Mouse (Mus musculus) kidney, embryonic 16.5 days (tissue): Measurements from ENCODE around the gene Gm20388. TPM values are rescaled to one million over a fixed set of nuclear protein-coding genes. Genes with fewer than 3 reads are reported as not detected.

Experiments
- ATAC-seq: fragments of 200-750 bp; cut with Nextera tagmentation; 2 replicates; pipeline ENCODE4 v1.8.0; 2017; ENCODE audit warnings: moderate TSS enrichment; ENCODE audit not compliant: low FRiP score, low TSS enrichment
- H3K27ac ChIP-seq: fragments of 300-500 bp; sonication (generic); 2 replicates; pipeline ENCODE4 v1.5.1; 2014; ENCODE audit warnings: low read length
- H3K27me3 ChIP-seq: fragments of 300-500 bp; sonication (generic); 2 replicates; pipeline ENCODE4 v1.6.1; 2014; ENCODE audit warnings: low read length, control low read depth, mixed read lengths; ENCODE audit not compliant: insufficient read depth
- H3K36me3 ChIP-seq: fragments of 300-500 bp; sonication (generic); 2 replicates; pipeline ENCODE4 v1.6.1; 2014; ENCODE audit warnings: low read length, control low read depth, mixed read lengths; ENCODE audit not compliant: insufficient read depth
- H3K4me1 ChIP-seq: fragments of 300-500 bp; sonication (generic); 2 replicates; pipeline ENCODE4 v1.6.1; 2014; ENCODE audit warnings: low read length, control low read depth, mixed read lengths; ENCODE audit not compliant: insufficient read depth
- H3K4me2 ChIP-seq: fragments of 300-500 bp; sonication (generic); replicated peaks from 2 replicates; pipeline ENCODE4 v1.6.1; 2014; ENCODE audit warnings: low read depth, low read length
- H3K4me3 ChIP-seq: fragments of 300-500 bp; sonication (generic); 2 replicates; pipeline ENCODE4 v1.5.1; 2014; ENCODE audit warnings: mild to moderate bottlenecking, low read length
- H3K9ac ChIP-seq: fragments of 300-500 bp; sonication (generic); replicated peaks from 2 replicates; pipeline ENCODE4 v1.6.1; 2014; ENCODE audit warnings: low read length
- H3K9me3 ChIP-seq: fragments of 300-500 bp; sonication (generic); 2 replicates; pipeline ENCODE4 v1.6.1; 2016; ENCODE audit warnings: low read length, control low read depth
- WGBS: fragments of 180-500 bp; shearing (Covaris S2); extraction: QIAGEN DNeasy Blood & Tissue Kit; methylation state at CpG from one replicate; pipeline ENCODE4 v1.1.7; 2014; 5-methylcytosine and 5-hydroxymethylcytosine counted together
- polyA plus RNA-seq: library from polyadenylated mRNA; unstranded; fragments of >200 nt; fragmentation: Nextera tagmentation; extraction: Ambion mirVana; gene quantifications from 2 replicates; pipeline ENCODE4 v1.2.1, GENCODE M21; 2015

Gm20388 gene
- polyA plus RNA-seq, 1 experiment from 2014 or later, result 7.7 TPM

DNA sequence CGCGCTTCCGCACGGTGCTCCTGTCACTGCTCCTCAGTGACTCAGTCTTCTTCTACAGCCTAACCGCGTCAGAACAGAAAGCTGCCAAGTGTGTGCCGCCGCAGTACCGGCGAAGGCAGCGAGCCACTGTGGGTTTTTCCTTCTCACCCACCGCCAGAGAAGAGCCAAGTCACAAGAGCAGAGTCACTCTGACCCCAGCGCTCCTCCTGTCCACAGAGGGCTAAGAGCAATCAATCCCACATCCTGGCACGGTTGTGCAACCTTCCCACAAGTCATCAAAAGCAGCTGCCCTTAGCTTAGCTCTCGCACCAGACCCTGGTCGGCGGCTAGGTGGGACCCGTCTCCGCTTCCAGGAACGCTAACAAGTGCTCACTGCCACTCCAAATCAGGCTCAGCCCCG lies 1659.7 kb downstream of the Gm20388 start:
- no peak overlapping the region for H3K27ac ChIP-seq
- H3K4me2 ChIP-seq, result no peak overlapping the region
- H3K4me3 ChIP-seq, result no peak overlapping the region
- H3K36me3 ChIP-seq, result no peaks in the 10 kb centered on the region
- no peak overlapping the region for H3K9ac ChIP-seq
- no peak for ATAC-seq
- no peaks in the 10 kb centered on the region for H3K9me3 ChIP-seq
- H3K27me3 ChIP-seq, result no peaks in the 10 kb centered on the region
- H3K4me1 ChIP-seq, result peaks cover 5% of the 10 kb centered on the region; the same call in 1 of the 2 replicates
- 78% methylated on average over 21 of the region's 21 CpGs for WGBS

- Histone ChIP-seq H3K9me3 (no peaks in the 10 kb centered on the region), H3K9ac (no peak overlapping the region), H3K4me1 (peaks cover 5% of the 10 kb centered on the region; the same call in 1 of the 2 replicates), H3K4me3 (no peak overlapping the region), H3K27ac (no peak overlapping the region), H3K27me3 (no peaks in the 10 kb centered on the region), H3K4me2 (no peak overlapping the region), H3K36me3 (no peaks in the 10 kb centered on the region)
- 80% methylated on average over 17 of the region's 17 CpGs for WGBS
- ATAC-seq, result no peak
These were observed 1660.2 kb downstream of the Gm20388 start for GRCm38 (mm10) chr8:121570801-121571200.

DNA sequence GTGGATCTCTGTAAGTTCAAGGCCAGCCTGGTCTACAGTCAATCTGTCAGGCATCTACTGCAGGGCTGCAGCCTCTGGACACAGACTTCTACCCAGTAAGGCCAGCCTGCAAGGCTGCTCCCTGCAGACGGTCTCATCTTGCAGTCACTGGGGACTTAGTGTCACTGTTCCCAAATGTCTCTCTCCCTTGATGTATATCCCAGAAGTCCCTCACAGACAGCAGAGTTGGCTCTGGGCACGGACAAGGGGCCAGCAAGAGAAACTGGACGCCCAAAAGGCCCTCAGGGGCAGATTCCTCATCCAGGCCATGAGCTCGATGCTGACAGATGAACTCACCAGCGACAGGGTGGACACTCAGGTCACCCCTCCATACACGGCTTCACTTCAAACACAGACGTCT lies 1661.5 kb downstream of the Gm20388 start:
- WGBS, result 69% methylated on average over 7 of the region's 7 CpGs

GRCm38 (mm10) chr8:121573275-121573674 lies 1662.6 kb downstream of the Gm20388 start:
- Histone ChIP-seq H3K4me3 (no peak overlapping the region), H3K9me3 (no peaks in the 10 kb centered on the region), H3K4me1 (peaks cover 19% of the 10 kb centered on the region), H3K36me3 (no peaks in the 10 kb centered on the region), H3K27ac (no peak overlapping the region), H3K9ac (no peak overlapping the region), H3K27me3 (no peaks in the 10 kb centered on the region), H3K4me2 (no peak overlapping the region)
- ATAC-seq, result peak; percentile 77
- WGBS, result 36% methylated on average over 3 of the region's 3 CpGs

More for the DNA sequence above, 1661.5 kb downstream of the Gm20388 start:
- Histone ChIP-seq H3K4me1 (peaks cover 10% of the 10 kb centered on the region), H3K36me3 (no peaks in the 10 kb centered on the region), H3K27me3 (no peaks in the 10 kb centered on the region), H3K9ac (no peak overlapping the region), H3K27ac (no peak overlapping the region), H3K4me2 (no peak overlapping the region), H3K4me3 (no peak overlapping the region), H3K9me3 (no peaks in the 10 kb centered on the region)
- no peak for ATAC-seq

DNA sequence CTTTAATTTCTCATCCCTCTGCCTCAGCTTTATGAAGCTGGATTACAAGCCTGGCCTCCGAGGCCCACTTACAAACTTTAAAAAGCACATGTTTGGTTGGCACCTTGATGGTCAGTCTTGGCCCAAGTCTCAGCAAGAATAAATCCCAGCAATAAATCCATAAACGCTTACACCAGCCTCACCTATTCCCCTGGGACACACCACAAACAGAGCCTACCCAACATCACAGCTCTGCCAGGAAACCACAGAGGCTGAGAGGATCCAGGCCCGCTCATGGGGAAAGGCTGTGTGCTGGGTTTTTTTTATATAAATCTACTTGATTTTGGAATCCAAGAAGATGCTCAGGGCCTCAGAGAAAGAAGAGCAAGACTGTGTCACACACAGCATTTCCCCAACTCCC lies 1665.0 kb downstream of the Gm20388 start:
- no peak overlapping the region for H3K27ac ChIP-seq
- no peak for ATAC-seq
- no peaks in the 10 kb centered on the region for H3K27me3 ChIP-seq
- H3K4me1 ChIP-seq, result peaks cover 19% of the 10 kb centered on the region
- no peak overlapping the region for H3K4me3 ChIP-seq
- H3K9ac ChIP-seq, result no peak overlapping the region
- no peak overlapping the region for H3K4me2 ChIP-seq
- no peaks in the 10 kb centered on the region for H3K36me3 ChIP-seq
- 67% methylated on average over 3 of the region's 3 CpGs for WGBS
- H3K9me3 ChIP-seq, result no peaks in the 10 kb centered on the region

GRCm38 (mm10) chr8:121577751-121578675 lies 1667.4 kb downstream of the Gm20388 start:
- 1% methylated on average over 44 of the region's 44 CpGs for WGBS
- H3K4me3 ChIP-seq, result peak overlapping the region; percentile 93

DNA sequence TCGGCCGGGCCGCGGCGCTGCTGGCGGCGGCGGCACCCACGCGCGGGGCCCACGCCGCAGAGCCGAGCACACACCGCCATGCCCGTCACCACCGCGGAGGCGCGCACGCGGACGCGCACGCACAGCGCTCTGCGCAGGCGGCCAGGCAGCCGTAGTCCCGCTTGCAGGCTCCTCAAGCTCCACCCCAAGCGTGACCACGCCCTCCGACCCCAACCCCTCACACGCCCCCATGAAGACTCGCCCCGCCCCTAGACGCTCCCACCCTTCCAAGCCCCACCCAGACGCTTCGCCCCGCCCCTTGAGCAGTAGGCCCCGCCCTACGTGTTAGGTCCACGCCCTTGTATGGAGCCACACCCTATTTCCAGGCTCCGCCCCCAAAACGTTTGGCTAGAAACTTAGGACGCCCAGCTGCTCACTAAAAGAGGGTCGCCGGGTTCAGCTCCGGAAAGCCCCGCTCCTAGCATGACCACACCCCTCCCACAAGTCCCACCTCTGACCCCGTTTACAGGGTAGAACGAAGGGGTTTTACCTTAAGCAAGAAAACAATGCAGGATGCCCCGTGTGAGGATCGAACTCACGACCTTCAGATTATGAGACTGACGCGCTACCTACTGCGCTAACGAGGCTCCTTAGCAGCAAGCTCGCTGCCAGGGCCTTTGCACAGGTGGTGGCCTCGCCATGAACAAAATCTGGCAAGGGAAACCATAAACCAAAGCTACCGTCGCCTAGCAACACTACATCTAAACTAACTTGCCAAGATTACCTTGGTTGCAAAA lies 1668.2 kb downstream of the Gm20388 start, which contains the start of gene Fbxo31:
Gene Fbxo31 (minus strand): TSS at position 131 of the 776 bp plus-strand sequence.
- Histone ChIP-seq H3K4me1 (peaks cover 19% of the 10 kb centered on the region), H3K27me3 (no peaks in the 10 kb centered on the region), H3K9me3 (no peaks in the 10 kb centered on the region), H3K27ac (peak within 1 kb of the TSS; percentile 44; the same call in 1 of the 2 replicates), H3K4me3 (peak within 1 kb of the TSS; percentile 93), H3K36me3 (no peaks in the 10 kb centered on the region), H3K4me2 (peak within 1 kb of the TSS; percentile 89), H3K9ac (peak within 1 kb of the TSS; percentile 89)
- under 1% methylated on average over 47 of the region's 63 CpGs for WGBS
- peak; percentile 93 for ATAC-seq

More at GRCm38 (mm10) chr8:121577751-121578675, 1667.4 kb downstream of the Gm20388 start:
- ATAC-seq, result 0 out of 2 replicates have a peak, but pooled peaks have one; percentile 7
- Histone ChIP-seq H3K27ac (peak overlapping the region; percentile 44; the same call in 1 of the 2 replicates), H3K4me1 (peaks cover 19% of the 10 kb centered on the region), H3K9me3 (no peaks in the 10 kb centered on the region), H3K36me3 (no peaks in the 10 kb centered on the region), H3K9ac (peak overlapping the region; percentile 89), H3K27me3 (no peaks in the 10 kb centered on the region), H3K4me2 (peak overlapping the region; percentile 89)

DNA sequence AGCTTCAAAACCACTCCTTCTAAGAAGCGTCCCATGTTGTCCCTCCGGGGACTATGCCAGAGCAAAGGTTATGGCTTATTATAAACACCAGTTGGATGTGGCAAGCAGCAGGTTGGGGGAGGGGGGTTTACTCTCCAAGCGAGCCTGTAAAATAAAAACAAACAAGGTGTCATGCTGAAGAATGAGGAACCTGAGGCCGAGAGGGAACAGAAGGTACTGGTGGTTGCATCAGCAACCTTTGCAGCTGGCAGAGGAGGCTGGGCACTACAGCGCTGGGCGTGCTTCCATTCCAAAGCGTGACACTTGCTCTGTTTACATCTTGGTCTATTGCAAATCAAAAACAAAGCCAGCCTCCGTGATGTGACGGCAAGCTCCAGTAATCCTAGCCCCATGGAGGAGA lies 1669.8 kb downstream of the Gm20388 start:
- Histone ChIP-seq H3K9me3 (no peaks in the 10 kb centered on the region), H3K9ac (no peak overlapping the region), H3K4me1 (peaks cover 24% of the 10 kb centered on the region), H3K4me3 (no peak overlapping the region), H3K36me3 (no peaks in the 10 kb centered on the region), H3K27me3 (no peaks in the 10 kb centered on the region), H3K4me2 (no peak overlapping the region), H3K27ac (no peak overlapping the region)
- WGBS, result 29% methylated on average over 9 of the region's 9 CpGs
- ATAC-seq, result no peak

DNA sequence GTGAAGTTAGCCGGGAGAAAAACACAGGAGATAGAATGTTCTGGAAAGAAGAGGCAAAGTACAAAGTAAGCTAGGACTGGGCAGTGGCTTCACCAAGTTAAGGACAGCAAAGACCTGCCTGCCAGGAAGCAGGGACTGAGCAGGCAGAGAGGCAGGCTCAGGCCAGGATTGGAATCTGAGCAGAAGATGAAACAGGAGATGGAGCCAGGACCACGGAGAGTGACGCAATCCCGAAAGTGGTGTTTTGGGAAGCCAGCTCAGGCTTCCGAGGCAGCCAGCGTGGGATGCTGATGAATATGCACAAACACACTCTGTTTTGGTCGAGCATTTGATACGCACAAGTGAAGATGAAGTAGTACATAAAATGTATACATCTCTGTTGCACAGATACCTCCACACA lies 1673.0 kb downstream of the Gm20388 start:
- Histone ChIP-seq H3K27ac (no peak overlapping the region), H3K4me3 (no peak overlapping the region), H3K4me2 (no peak overlapping the region), H3K36me3 (no peaks in the 10 kb centered on the region), H3K27me3 (no peaks in the 10 kb centered on the region), H3K4me1 (peaks cover 11% of the 10 kb centered on the region; the same call in 1 of the 2 replicates), H3K9ac (no peak overlapping the region), H3K9me3 (no peaks in the 10 kb centered on the region)
- ATAC-seq, result no peak
- WGBS, result 49% methylated on average over 8 of the region's 8 CpGs
